Mouse (Mus musculus): ENCODE measurements around the gene Gm10645. TPM values are rescaled to one million over a fixed set of nuclear protein-coding genes. Genes with fewer than 3 reads are reported as not detected.

The Gm10645 gene
- total RNA-seq, 2 experiments from 2014 or later = 0.88 to 1.2 TPM

DNA sequence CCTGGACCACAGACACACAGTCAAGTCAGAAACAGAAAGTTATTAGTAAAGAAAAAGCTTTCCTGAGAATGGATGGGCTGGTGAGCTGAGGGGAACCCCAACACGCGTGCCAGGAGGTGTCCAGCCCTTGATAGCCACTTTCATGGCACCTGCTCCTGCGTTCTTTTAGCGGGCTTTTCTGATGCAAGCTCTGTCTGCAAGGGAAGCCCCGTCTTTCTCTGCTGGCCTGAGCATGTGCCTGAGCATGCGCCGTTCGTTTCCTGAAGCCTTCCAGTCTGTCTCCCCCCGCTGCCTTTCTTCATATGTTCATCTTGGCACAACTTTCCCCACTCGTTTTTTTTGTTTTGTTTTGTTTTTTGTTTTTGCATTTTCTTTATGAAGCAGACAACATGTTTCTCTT lies 9.7 kb upstream of the Gm10645 start:
- peak in 1 of 2 experiments; percentile 44 for DNase-seq (ENCODE audit: low spot score in 2 of 2)
- intact Hi-C loops (cut with DNase I) = no loop called here

DNA sequence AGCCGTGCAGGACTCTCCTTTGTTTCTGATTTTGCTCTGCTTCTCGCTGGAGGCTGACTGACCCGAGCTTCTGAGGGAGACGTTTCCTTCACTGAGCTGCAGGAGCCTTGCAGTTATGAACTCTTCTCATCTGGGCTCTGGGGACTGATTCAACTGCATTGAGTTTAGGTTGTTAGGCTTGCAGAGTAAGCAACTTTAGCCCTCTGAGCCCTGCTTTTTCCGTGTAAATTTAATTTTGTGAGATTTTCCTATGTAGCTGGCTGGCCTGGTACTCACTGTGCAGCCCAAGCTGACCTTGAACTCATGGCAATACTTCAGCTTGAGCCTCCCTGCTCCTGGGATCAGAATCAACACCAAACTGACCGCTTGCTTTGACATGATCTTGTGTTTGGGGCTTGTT lies 4.9 kb upstream of the Gm10645 start:
- intact Hi-C loops (cut with DNase I) = no loop called here

GRCm38 (mm10) chr8:83169709-83170108 lies 3.7 kb upstream of the Gm10645 start:
- intact Hi-C loops (cut with DNase I) = no loop called here
- no peak for DNase-seq (ENCODE audit: low spot score in 2 of 2)

More for the DNA sequence above, 4.9 kb upstream of the Gm10645 start:
- no peak for DNase-seq (ENCODE audit: low spot score in 2 of 2)

DNA sequence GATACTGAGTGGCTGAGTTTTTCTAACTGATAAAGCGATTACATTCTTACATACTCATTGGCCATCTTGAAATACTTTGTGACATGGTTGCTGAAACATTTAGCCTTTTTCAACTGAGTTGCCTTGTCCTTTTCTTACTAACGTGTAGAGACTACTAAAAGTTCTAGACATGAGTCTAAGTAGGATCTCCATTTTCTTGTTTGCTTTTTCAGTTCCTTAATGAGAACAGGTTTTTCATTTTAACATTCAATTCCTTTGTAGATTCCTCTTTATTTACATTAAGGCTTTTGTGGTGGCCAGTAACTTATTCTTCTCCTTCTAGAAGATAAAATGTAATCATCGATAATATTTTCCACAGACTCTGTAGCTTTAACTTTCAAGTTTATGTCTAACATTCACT lies 3.2 kb upstream of the Gm10645 start:
- DNase-seq (ENCODE audit: low spot score in 2 of 2) = no peak
- intact Hi-C loops (cut with DNase I) = no loop called here

DNA sequence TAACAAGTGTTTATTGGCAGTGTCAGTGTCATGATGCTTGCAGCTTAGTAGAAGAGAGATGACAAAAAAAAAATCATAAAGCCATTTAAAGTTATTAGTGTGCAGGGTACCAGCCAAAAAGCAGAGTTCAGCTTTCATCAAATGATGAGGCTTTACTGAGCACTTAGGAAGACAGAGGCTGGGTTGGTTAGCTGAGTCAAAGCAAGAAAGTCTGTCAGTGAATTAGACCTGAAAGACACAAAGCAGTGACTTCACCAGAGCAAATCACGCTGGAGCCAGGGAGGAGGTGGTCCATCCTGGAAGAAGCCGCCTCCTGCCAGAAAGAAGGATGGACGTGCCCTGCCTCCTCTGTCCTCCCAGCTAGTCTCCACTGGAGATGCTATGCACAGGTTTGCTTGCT lies 2.0 kb upstream of the Gm10645 start:
- intact Hi-C loops (cut with DNase I) = no loop called here
- DNase-seq (ENCODE audit: low spot score in 2 of 2) = no peak

- intact Hi-C loops (cut with DNase I) = no loop called here
- peak; percentile 61 to 71 for DNase-seq (ENCODE audit: low spot score in 2 of 2)
Observed at GRCm38 (mm10) chr8:83165235-83165930, 587 bp downstream of the Gm10645 start, which contains the start of gene Tbc1d9. TSS of gene Tbc1d9 (plus strand) at chr8:83165352.

GRCm38 (mm10) chr8:83160613-83161012 lies 5.4 kb downstream of the Gm10645 start:
- no peak for DNase-seq (ENCODE audit: low spot score in 2 of 2)
- intact Hi-C loops (cut with DNase I) = no loop called here

- no peak for DNase-seq (ENCODE audit: low spot score in 2 of 2)
- intact Hi-C loops (cut with DNase I) = no loop called here
Observed at GRCm38 (mm10) chr8:83159615-83160014, 6.4 kb downstream of the Gm10645 start.

GRCm38 (mm10) chr8:83158971-83159370 lies 7.0 kb downstream of the Gm10645 start:
- DNase-seq (ENCODE audit: low spot score in 2 of 2) = no peak
- intact Hi-C loops (cut with DNase I) = no loop called here

DNA sequence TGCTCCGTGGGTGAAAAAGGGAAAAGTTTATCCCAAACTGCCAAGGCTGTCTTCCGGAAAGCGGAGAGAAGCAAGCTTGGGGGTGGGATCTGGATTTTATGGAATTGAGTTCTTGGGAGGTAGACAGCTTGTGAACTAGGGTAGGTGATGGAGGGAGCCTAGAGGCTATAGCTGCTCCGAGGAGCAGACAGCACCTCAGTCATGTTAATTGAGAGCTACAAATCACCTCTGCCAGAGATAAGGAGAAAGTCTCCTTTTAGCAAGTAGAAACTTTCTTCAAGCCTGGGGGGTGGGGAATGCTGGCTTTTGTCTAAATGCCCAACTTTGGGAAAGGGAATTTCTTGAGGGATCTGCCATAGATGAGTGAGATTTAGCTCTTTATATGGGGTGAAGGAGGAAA lies 10.9 kb downstream of the Gm10645 start:
- no peak for DNase-seq (ENCODE audit: low spot score in 2 of 2)
- intact Hi-C loops (cut with DNase I) = no loop called here

DNA sequence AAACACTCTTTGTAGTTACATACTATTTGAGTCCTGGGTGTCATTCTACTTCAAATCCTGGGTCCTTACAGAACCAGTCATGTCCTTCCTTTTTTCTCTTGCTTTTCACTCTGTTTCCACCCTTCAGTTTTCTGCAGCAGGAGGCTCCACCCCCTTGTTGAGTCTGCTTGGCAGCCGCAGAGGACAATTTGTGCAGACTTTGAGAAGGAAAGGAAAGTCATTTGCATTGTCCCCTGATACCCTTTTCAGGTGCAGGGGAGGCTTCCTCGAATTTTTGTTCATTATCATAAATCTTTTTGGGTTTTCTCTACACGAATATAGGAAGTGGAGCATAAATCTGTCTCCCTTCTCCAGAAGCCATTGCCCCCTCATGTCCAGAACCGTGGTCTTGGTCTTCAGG lies 13.5 kb downstream of the Gm10645 start:
- DNase-seq (ENCODE audit: low spot score in 2 of 2) = no peak
- intact Hi-C loops (cut with DNase I) = no loop called here

GRCm38 (mm10) chr8:83152055-83152454 lies 13.9 kb downstream of the Gm10645 start:
- intact Hi-C loops (cut with DNase I) = no loop called here
- DNase-seq (ENCODE audit: low spot score in 2 of 2) = no peak

- no peak for DNase-seq (ENCODE audit: low spot score in 2 of 2)
- intact Hi-C loops (cut with DNase I) = no loop called here
Observed at GRCm38 (mm10) chr8:83149124-83149523, 16.8 kb downstream of the Gm10645 start.

- no peak for DNase-seq (ENCODE audit: low spot score in 2 of 2)
- intact Hi-C loops (cut with DNase I) = no loop called here
Observed at GRCm38 (mm10) chr8:83145421-83145820, 20.5 kb downstream of the Gm10645 start.

DNA sequence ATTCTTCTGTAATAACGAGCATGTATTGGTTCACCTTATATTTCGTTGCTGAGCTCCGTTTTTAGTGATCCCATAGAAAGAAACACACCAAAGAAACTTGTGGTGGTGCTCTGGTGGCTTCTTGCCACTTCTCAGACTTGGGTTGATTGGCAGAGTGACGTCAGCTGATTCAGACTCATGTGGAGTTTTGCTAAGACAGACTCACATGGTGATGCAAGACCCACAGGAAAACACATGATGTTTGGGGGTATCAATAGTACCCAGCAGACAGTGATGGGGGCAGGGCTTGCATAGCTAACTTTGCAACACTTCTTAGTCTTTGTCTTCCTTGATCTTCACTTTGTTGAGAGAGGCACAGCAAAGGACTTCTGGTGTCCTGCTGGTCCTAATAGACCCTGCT lies 21.4 kb downstream of the Gm10645 start:
- intact Hi-C loops (cut with DNase I) = no loop called here
- no peak for DNase-seq (ENCODE audit: low spot score in 2 of 2)

- no peak for DNase-seq (ENCODE audit: low spot score in 2 of 2)
- intact Hi-C loops (cut with DNase I) = no loop called here
Observed at GRCm38 (mm10) chr8:83141358-83141757, 24.6 kb downstream of the Gm10645 start.

DNA sequence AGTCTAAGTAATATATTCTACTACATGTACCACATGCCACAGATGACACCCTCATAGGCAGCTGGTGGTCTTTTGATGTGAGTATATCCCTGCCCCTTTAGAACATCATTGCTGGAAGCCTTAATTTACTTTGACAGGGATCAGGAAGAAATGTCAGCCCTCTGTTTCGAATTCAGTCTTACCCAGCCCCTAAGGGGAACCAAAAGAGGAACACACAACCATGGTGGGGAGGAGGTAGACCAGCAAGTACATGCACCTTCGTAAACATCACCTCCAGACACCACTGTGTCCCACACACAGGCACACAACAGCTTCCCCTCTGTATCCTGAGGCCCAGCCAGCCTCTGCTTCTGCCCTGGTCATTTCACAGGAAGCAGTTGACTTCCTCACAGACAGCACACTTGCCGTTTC lies 25.3 kb downstream of the Gm10645 start:
- DNase-seq (ENCODE audit: low spot score in 2 of 2) = no peak
- intact Hi-C loops (cut with DNase I) = no loop called here

DNA sequence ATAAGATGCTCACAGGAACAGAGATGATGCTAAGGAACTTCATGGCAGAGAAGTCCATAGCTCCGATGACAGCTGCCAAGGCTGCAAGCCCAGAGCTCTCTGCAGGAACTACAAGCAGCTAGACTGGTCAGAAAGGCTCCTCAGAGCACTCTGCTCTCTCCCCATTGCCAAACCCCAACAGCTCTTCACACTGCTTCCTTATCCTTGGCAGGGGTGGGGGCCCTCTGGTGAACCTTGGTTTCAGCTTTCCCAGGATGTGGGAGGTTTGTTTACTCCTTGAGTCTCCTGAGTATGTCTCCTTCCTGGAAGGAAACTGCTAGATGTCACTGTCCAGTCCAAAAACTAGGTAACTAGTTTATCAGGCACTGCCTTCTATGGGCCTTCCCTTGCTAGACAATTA lies 25.9 kb downstream of the Gm10645 start:
- DNase-seq (ENCODE audit: low spot score in 2 of 2) = no peak
- intact Hi-C loops (cut with DNase I) = no loop called here

DNA sequence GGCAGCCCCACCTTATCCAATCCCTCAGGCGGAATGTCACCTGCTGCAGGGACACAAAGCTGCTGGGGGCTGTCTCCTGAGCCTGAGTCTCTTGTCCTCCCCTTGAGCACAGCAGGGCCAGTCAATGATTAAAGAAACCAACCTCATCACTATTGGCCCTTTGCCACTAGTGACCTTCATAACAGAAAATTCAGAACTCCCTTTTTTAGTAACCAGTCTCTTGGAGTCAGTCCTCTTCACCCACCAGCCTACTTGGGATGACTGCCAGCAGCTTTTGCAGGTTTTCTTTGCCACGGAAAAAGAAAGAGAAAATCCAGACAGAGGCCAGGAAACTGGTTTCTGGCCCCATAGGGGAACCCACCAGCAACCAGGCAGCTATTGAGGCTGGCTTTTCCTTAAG lies 30.9 kb downstream of the Gm10645 start:
- intact Hi-C loops (cut with DNase I) = no loop called here
- DNase-seq (ENCODE audit: low spot score in 2 of 2) = no peak
